Mouse (Mus musculus) cortical plate, adult 2 months (tissue): Measurements from ENCODE around the gene Golim4.

ENCODE experiments used
- CTCF ChIP-seq: fragments of 200-500 bp; IDR thresholded peaks from 2 replicates; pipeline ENCODE4 v1.5.1; 2011; ENCODE audit warnings: mild to moderate bottlenecking, control low read depth, low read length; ENCODE audit not compliant: insufficient read depth; ENCODE audit errors: extremely low read depth
- POLR2A ChIP-seq: fragments of 200-500 bp; IDR thresholded peaks from 2 replicates; pipeline ENCODE4 v1.6.1; 2011; ENCODE audit warnings: mild to moderate bottlenecking, low read length, control low read depth; ENCODE audit not compliant: insufficient read depth; ENCODE audit errors: extremely low read depth

GRCm38 (mm10) chr3:75925123-75925522 lies 31.6 kb downstream of the Golim4 start:
- TF ChIP-seq CTCF = no peak
- TF ChIP-seq POLR2A = no peak
